Mouse (Mus musculus): ENCODE measurements around the gene Herpud1. TPM values are rescaled to one million over a fixed set of nuclear protein-coding genes. Genes with fewer than 3 reads are reported as not detected.

Gene Herpud1
- total RNA-seq, 2 experiments from 2014 or later, result 48.8 to 60.8 TPM

DNA sequence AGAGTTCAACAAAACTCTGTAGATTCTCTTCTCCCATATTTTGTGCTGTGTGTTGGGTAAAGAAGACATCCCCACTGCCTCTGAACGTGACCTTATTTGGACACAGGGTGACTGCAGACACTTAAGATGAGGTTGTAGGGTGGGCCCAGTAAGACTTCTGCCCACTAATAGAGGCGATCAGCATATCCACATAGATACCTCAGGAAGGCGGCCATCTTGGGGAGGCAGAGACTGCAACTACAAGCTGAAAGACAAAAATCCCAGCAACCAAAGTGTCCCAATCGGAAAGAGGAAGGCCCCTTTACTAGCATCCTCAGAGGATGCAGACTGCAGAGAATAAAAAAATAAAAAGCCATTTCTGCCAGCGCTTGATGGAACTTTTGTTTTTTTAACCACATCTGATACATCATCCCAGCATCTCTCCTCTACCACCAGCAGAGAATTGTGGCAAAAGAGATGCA, 49.9 kb downstream of the Herpud1 start:
- intact Hi-C loops (cut with DNase I), result no loop called here
- DNase-seq (ENCODE audit: low spot score in 2 of 2), result no peak

DNA sequence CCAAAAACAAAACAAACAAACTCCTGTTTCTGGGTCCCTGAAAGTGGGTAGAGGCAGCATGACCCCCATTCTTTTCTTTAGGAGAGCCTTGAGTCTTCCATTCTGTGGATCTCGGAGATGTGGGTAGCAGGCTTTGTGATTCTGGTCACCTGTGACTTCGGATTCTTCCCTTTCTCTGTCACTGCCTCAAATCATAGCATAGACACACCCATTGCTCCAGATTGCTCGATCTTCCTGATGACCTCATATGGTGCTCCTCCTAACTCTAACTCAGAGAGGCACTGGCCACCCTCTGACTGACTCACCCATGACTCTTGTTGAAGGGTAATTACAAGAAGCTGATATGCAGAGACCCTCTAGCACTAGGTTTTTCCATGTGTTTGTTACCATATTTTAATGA, 50.7 kb downstream of the Herpud1 start:
- intact Hi-C loops (cut with DNase I), result no loop called here
- no peak for DNase-seq (ENCODE audit: low spot score in 2 of 2)

DNA sequence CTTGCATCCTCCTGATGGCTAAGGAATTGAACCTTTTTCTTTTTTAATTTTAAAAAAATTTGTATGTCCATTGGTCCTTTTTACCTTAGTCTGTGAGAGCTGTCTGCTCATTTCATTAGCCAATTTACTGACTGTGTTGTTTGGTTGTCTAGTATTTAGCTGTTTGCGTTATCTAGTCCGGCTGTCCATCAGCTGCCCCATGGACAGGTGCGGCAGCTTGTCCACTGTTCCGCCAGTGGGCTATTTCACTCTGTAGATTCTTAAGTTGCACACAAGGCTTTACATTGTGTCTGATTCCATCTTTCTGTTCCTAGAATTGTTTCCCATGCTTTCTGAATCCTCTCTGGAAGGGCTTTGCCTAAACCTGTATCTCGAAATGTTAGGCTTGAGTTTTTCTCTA, 52.4 kb downstream of the Herpud1 start:
- intact Hi-C loops (cut with DNase I), result no loop called here
- DNase-seq (ENCODE audit: low spot score in 2 of 2), result no peak

DNA sequence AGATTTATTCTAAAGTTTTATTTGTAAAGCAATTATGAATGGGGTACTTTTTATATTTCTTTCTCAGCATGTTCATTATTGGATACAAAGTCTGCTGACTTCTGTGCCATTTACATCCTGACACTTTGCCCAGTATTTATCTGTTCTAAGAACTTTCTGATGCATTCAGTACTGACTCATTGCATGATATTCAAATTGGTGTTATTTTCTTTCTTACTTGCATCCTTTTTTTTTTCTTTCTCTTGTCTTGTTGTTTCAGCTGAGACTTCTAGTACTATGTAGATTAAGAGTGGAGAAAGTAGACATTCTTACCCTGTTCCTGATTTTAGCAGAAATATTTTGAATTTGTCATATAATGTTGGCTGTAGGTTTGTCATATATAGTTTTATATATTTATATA, 53.5 kb downstream of the Herpud1 start:
- intact Hi-C loops (cut with DNase I), result no loop called here
- no peak for DNase-seq (ENCODE audit: low spot score in 2 of 2)

DNA sequence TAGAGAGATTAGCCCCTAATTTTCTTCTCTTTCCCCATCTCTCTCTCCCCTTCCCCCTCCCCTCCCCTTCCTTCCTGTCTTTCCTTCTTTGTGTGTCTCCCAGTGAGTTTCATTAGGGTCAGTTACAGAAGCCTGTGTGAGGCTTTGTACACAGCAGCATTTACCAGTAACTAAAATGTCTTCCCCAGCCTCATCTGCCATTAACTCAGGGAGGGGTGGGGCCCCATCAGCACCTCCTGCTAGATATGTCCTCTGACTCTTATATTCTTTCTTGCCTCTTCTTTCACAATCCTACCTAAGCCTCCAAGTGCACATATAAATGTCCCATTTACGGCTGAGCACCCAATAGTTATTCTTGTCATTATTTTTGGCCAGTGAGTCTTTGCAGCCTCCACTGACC, 54.2 kb downstream of the Herpud1 start:
- DNase-seq (ENCODE audit: low spot score in 2 of 2), result no peak
- intact Hi-C loops (cut with DNase I), result no loop called here

DNA sequence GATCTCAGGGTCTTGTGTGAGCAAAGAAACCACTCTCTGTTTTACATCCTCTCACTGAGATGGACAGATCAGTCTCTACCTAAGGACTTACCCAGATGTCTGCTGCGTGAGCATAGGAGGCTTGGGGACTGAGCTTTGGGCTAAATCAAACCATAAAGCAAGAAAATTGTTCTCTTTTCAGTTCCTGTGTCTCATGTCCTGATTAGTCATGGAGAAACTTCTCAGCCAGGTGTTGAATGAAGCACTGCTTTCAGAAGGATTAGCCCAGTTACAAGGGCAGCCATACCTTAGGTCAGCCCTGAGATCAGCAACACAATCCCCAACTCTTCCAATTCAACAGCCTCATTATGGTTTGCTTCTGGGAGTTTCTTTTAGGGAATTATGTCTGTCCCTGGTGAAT, 55.4 kb downstream of the Herpud1 start:
- no peak for DNase-seq (ENCODE audit: low spot score in 2 of 2)

DNA sequence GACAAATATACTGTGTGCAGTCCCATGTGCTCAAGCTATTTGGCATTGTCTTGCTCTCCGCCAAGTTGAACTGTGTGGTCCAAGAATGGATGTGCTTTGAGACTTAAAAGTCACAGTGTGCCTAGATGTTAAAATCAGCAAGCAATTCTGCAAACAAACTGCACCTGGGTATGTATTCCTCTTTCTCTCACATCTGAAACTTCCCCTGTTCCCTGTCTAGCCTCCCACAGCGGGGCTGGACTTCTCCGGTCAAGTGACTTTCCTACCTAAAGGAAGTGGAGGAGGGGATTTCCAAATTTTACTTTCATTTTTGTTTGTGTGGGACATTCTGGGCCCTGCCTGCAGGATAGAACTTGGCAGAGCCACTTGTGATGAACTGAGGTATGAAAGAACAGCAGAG, 56.9 kb downstream of the Herpud1 start:
- intact Hi-C loops (cut with DNase I), result no loop called here
- DNase-seq (ENCODE audit: low spot score in 2 of 2), result no peak

More for the DNA sequence above, 55.4 kb downstream of the Herpud1 start:
- intact Hi-C loops (cut with DNase I), result no loop called here

DNA sequence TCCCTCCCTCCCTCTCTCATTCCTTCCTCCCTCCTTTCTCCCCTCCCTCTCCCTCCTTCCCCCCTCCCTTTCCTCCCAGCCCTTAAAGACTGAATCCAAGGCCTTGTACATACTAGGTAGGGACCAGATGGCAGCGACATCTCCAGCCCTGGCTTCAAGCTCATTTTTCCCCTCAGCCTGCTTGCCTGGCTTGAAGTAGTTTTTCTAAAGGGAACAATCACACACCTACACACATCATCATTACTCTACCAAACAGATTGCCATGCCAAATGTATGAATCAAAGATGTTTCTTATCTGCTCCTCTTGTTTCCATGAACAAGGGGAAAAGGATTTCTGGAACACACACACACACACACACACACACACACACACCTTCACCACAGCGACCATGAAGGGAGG, 58.2 kb downstream of the Herpud1 start:
- intact Hi-C loops (cut with DNase I), result no loop called here
- DNase-seq (ENCODE audit: low spot score in 2 of 2), result no peak

Other genes with a start within 250 kb of the Herpud1 start
- not detected for gene Mt4, start 249.2 kb upstream of the Herpud1 start, total RNA-seq (2021)
- 100 to 1,000 TPM; 740 to 758 TPM for gene Mt3, start 233.8 kb upstream of the Herpud1 start, total RNA-seq (2021)
- 100 to 1,000 TPM; 269 to 360 TPM for gene Mt2, start 213.8 kb upstream of the Herpud1 start, total RNA-seq (2021)
- gene Mt1, start 207.4 kb upstream of the Herpud1 start, total RNA-seq (2021), result 100 to 1,000 TPM; 333 to 369 TPM
- gene Nup93, start 171.9 kb upstream of the Herpud1 start, total RNA-seq (2021), result 10 to 100 TPM; 46.6 to 52.8 TPM
- gene Slc12a3, start 57.2 kb upstream of the Herpud1 start, total RNA-seq (2021), result under 1 TPM; 0.36 to 0.51 TPM
- under 1 TPM; 0.24 to 0.30 TPM for gene Nlrc5, start 47.9 kb downstream of the Herpud1 start, total RNA-seq (2021)
- 10 to 100 TPM; 23.3 to 27.0 TPM for gene Cpne2, start 146.6 kb downstream of the Herpud1 start, total RNA-seq (2021)
- 10 to 100 TPM; 30.3 to 30.9 TPM for gene Rspry1, start 215.5 kb downstream of the Herpud1 start, total RNA-seq (2021)
- gene Fam192a, start 215.6 kb downstream of the Herpud1 start, total RNA-seq (2021), result 10 to 100 TPM; 33.9 to 38.6 TPM